Mouse (Mus musculus) heart, embryonic 14.5 days (tissue): Measurements from ENCODE around the gene Pak3. TPM values are rescaled to one million over a fixed set of nuclear protein-coding genes. Genes with fewer than 3 reads are reported as not detected.

Source experiments
- ATAC-seq: fragments of 200-750 bp; cut with Nextera tagmentation; 2 replicates; pipeline ENCODE4 v1.8.0; 2017; ENCODE audit warnings: low read depth, moderate TSS enrichment; ENCODE audit not compliant: insufficient number of reproducible peaks, insufficient read depth, low FRiP score
- H3K27ac ChIP-seq, 2 experiments: fragments of 200-500 bp in 1 of 2; fragments of 300-500 bp in 1 of 2; sonication (generic) in 1 of 2; replicated peaks in 1 of 2; 2 replicates each; pipeline ENCODE4 v1.5.1; 2012 to 2014; ENCODE audit warnings: low read depth in 2 of 2, low read length in 2 of 2, control low read depth in 1 of 2, mild to moderate bottlenecking in 1 of 2, mixed read lengths in 1 of 2; ENCODE audit not compliant: control insufficient read depth in 1 of 2, insufficient read depth in 1 of 2
- H3K27me3 ChIP-seq: fragments of 300-500 bp; sonication (generic); 2 replicates; pipeline ENCODE4 v1.6.1; 2014; ENCODE audit warnings: mild to moderate bottlenecking, low read length, control low read depth; ENCODE audit not compliant: control insufficient read depth, insufficient read depth
- H3K36me3 ChIP-seq: fragments of 300-500 bp; sonication (generic); 2 replicates; pipeline ENCODE4 v1.6.1; 2014; ENCODE audit warnings: mild to moderate bottlenecking, control low read depth, low read length, mixed read lengths; ENCODE audit not compliant: control insufficient read depth, insufficient read depth
- H3K4me1 ChIP-seq, 2 experiments: fragments of 200-500 bp in 1 of 2; fragments of 300-500 bp in 1 of 2; sonication (generic) in 1 of 2; 2 replicates each; pipeline ENCODE4 v1.6.1; 2012 to 2014; ENCODE audit warnings: low read length in 2 of 2, control low read depth in 1 of 2, mixed read lengths in 1 of 2; ENCODE audit not compliant: control insufficient read depth in 2 of 2, insufficient read depth in 2 of 2
- H3K4me2 ChIP-seq: fragments of 300-500 bp; sonication (generic); 2 replicates; pipeline ENCODE4 v1.6.1; 2014; ENCODE audit warnings: mild to moderate bottlenecking, low read length
- H3K4me3 ChIP-seq, 2 experiments: fragments of 200-500 bp in 1 of 2; fragments of 300-500 bp in 1 of 2; sonication (generic) in 1 of 2; 2 replicates each; pipeline ENCODE4 v1.5.1; 2012 to 2014; ENCODE audit warnings: low read length in 2 of 2, mild to moderate bottlenecking in 2 of 2, control low read depth in 1 of 2, low read depth in 1 of 2, moderate library complexity in 1 of 2; ENCODE audit not compliant: control insufficient read depth in 1 of 2, insufficient read depth in 1 of 2
- H3K9ac ChIP-seq: fragments of 300-500 bp; sonication (generic); 2 replicates; pipeline ENCODE4 v1.6.1; 2014; ENCODE audit warnings: mild to moderate bottlenecking, low read length
- H3K9me3 ChIP-seq: fragments of 300-500 bp; sonication (generic); 2 replicates; pipeline ENCODE4 v1.6.1; 2016; ENCODE audit warnings: low read length, control low read depth; ENCODE audit not compliant: control insufficient read depth
- WGBS: fragments of 180-500 bp; shearing (Covaris S2); extraction: QIAGEN DNeasy Blood & Tissue Kit; methylation state at CpG from one replicate; pipeline ENCODE4 v1.1.7; 2014; 5-methylcytosine and 5-hydroxymethylcytosine counted together
- polyA plus RNA-seq: library from polyadenylated mRNA; unstranded; fragments of >200 nt; fragmentation: Nextera tagmentation; extraction: Ambion mirVana; gene quantifications from 2 replicates; pipeline ENCODE4 v1.2.1, GENCODE M21; 2014

The Pak3 gene
- polyA plus RNA-seq, 1 experiment from 2014 or later = 10.4 TPM

- no peak overlapping the region for H3K4me3 ChIP-seq
- no peaks in the 10 kb centered on the region for H3K9me3 ChIP-seq
- H3K4me1 ChIP-seq = no peaks in the 10 kb centered on the region
- ATAC-seq = no peak
- H3K27me3 ChIP-seq = no peaks in the 10 kb centered on the region
- no peaks in the 10 kb centered on the region for H3K36me3 ChIP-seq
- no peak overlapping the region for H3K4me2 ChIP-seq
- no peak overlapping the region for H3K9ac ChIP-seq
- WGBS = 59% methylated on average over 5 of the region's 5 CpGs
- no peak overlapping the region for H3K27ac ChIP-seq
Measured at GRCm38 (mm10) chrX:143606877-143607449, 88.6 kb downstream of the Pak3 start.

- Histone ChIP-seq H3K4me2 (no peak overlapping the region), H3K4me1 (no peaks in the 10 kb centered on the region), H3K9me3 (no peaks in the 10 kb centered on the region), H3K27me3 (no peaks in the 10 kb centered on the region), H3K27ac (no peak overlapping the region), H3K36me3 (no peaks in the 10 kb centered on the region), H3K9ac (no peak overlapping the region), H3K4me3 (no peak overlapping the region)
- ATAC-seq = no peak
- WGBS = 51% methylated on average over 4 of the region's 4 CpGs
Measured at GRCm38 (mm10) chrX:143618734-143619133, 100.3 kb downstream of the Pak3 start.

GRCm38 (mm10) chrX:143627767-143628166, 109.4 kb downstream of the Pak3 start:
- WGBS = 80% methylated on average over 5 of the region's 5 CpGs
- H3K27ac ChIP-seq = no peak overlapping the region
- no peaks in the 10 kb centered on the region for H3K4me1 ChIP-seq
- no peaks in the 10 kb centered on the region for H3K9me3 ChIP-seq
- H3K36me3 ChIP-seq = no peaks in the 10 kb centered on the region
- H3K9ac ChIP-seq = no peak overlapping the region
- no peak for ATAC-seq
- no peak overlapping the region for H3K4me2 ChIP-seq
- H3K27me3 ChIP-seq = no peaks in the 10 kb centered on the region
- H3K4me3 ChIP-seq = no peak overlapping the region

GRCm38 (mm10) chrX:143643936-143644335, 125.5 kb downstream of the Pak3 start:
- Histone ChIP-seq H3K4me2 (no peak overlapping the region), H3K27me3 (no peaks in the 10 kb centered on the region), H3K4me1 (no peaks in the 10 kb centered on the region), H3K27ac (no peak overlapping the region), H3K9me3 (no peaks in the 10 kb centered on the region), H3K4me3 (no peak overlapping the region), H3K9ac (no peak overlapping the region), H3K36me3 (no peaks in the 10 kb centered on the region)
- ATAC-seq = no peak
- 88% methylated on average over 2 of the region's 2 CpGs for WGBS

GRCm38 (mm10) chrX:143644807-143645206, 126.4 kb downstream of the Pak3 start:
- H3K9me3 ChIP-seq = no peaks in the 10 kb centered on the region
- no peaks in the 10 kb centered on the region for H3K36me3 ChIP-seq
- H3K27me3 ChIP-seq = no peaks in the 10 kb centered on the region
- no peak for ATAC-seq
- H3K4me3 ChIP-seq = no peak overlapping the region
- no peak overlapping the region for H3K27ac ChIP-seq
- no peaks in the 10 kb centered on the region for H3K4me1 ChIP-seq
- 68% methylated on average over 1 of the region's 1 CpGs for WGBS
- H3K4me2 ChIP-seq = no peak overlapping the region
- no peak overlapping the region for H3K9ac ChIP-seq

- no peaks in the 10 kb centered on the region for H3K27me3 ChIP-seq
- H3K27ac ChIP-seq = no peak overlapping the region
- 39% methylated on average over 9 of the region's 9 CpGs for WGBS
- H3K4me1 ChIP-seq = no peaks in the 10 kb centered on the region
- H3K4me3 ChIP-seq = no peak overlapping the region
- H3K36me3 ChIP-seq = no peaks in the 10 kb centered on the region
- H3K9ac ChIP-seq = no peak overlapping the region
- no peak for ATAC-seq
- H3K4me2 ChIP-seq = no peak overlapping the region
- no peaks in the 10 kb centered on the region for H3K9me3 ChIP-seq
Measured at GRCm38 (mm10) chrX:143654308-143655176, 136.2 kb downstream of the Pak3 start.

GRCm38 (mm10) chrX:143655177-143655492, 136.7 kb downstream of the Pak3 start:
- H3K4me2 ChIP-seq = no peak overlapping the region
- no peaks in the 10 kb centered on the region for H3K36me3 ChIP-seq
- H3K9me3 ChIP-seq = no peaks in the 10 kb centered on the region
- WGBS = 26% methylated on average over 3 of the region's 3 CpGs
- no peak overlapping the region for H3K27ac ChIP-seq
- no peaks in the 10 kb centered on the region for H3K4me1 ChIP-seq
- no peak for ATAC-seq
- H3K27me3 ChIP-seq = no peaks in the 10 kb centered on the region
- no peak overlapping the region for H3K4me3 ChIP-seq
- no peak overlapping the region for H3K9ac ChIP-seq
